Mouse (Mus musculus): ENCODE measurements around the gene Ednra. TPM values are rescaled to one million over a fixed set of nuclear protein-coding genes. Genes with fewer than 3 reads are reported as not detected.

The Ednra gene
- polyA plus RNA-seq, 1 experiment from 2014 or later = 7.8 TPM

GRCm38 (mm10) chr8:77629858-77630537, 94.3 kb downstream of the Ednra start:
- 18% methylated on average over 15 of the region's 15 CpGs for WGBS
- ATAC-seq (ENCODE audit: low FRiP score, low read depth) = peak; percentile 93
- Histone ChIP-seq H3K9me3 (no peaks in the 10 kb centered on the region), H3K4me3 (no peak overlapping the region), H3K27ac (replicated peaks) (no peak overlapping the region), H3K4me1 (replicated peaks) (0 out of 2 replicates have a peak, but pooled peaks cover 4% of the 10 kb centered on the region), H3K9ac (no peak overlapping the region), H3K36me3 (no peaks in the 10 kb centered on the region), H3K4me2 (no peak overlapping the region), H3K27me3 (no peaks in the 10 kb centered on the region)

DNA sequence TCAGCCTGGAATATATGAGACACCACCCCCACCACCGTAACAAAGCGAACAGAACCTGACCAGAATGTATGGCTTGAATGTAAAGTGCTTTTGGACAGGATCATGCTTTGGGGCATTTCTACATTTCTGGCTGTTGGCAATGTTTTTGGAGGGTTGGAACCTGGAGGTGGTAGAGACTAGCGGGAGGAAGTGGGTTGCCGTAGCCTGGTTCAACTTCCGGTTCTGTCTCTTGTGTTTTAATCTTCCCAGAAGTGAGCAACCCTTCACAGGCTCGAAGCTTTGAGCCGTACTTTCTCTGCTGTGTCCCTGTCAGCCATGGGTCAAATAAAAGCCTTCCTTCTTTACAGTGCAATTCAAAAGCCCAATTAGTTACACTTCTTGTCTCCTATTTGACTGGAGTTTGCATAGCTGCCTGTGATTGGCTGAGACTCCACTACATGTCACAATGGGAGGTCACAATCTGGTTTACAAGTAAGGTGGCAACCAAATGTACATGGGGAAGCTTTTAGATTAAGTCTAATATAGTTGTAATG, 100.5 kb downstream of the Ednra start:
- Histone ChIP-seq H3K27ac (replicated peaks) (no peak overlapping the region), H3K4me2 (no peak overlapping the region), H3K27me3 (no peaks in the 10 kb centered on the region), H3K9ac (no peak overlapping the region), H3K4me3 (no peak overlapping the region), H3K9me3 (no peaks in the 10 kb centered on the region), H3K4me1 (replicated peaks) (no peaks in the 10 kb centered on the region), H3K36me3 (no peaks in the 10 kb centered on the region)
- ATAC-seq (ENCODE audit: low FRiP score, low read depth) = no peak
- 54% methylated on average over 7 of the region's 7 CpGs for WGBS

- H3K9me3 ChIP-seq = no peaks in the 10 kb centered on the region
- no peak overlapping the region for H3K27ac ChIP-seq (replicated peaks)
- no peak overlapping the region for H3K4me3 ChIP-seq
- no peak overlapping the region for H3K9ac ChIP-seq
- no peak for ATAC-seq (ENCODE audit: low FRiP score, low read depth)
- WGBS = 60% methylated on average over 2 of the region's 2 CpGs
- H3K4me2 ChIP-seq = no peak overlapping the region
- H3K27me3 ChIP-seq = no peaks in the 10 kb centered on the region
- no peaks in the 10 kb centered on the region for H3K36me3 ChIP-seq
- no peaks in the 10 kb centered on the region for H3K4me1 ChIP-seq (replicated peaks)
These were observed 106.3 kb downstream of the Ednra start for GRCm38 (mm10) chr8:77617916-77618315.

Other genes starting within 250 kb of the Ednra start
- gene Arhgap10, start 206.5 kb downstream of the Ednra start, polyA plus RNA-seq (2015; fragmentation: Nextera tagmentation; extraction: Ambion mirVana) = 5.1 and 5.2 TPM in 2 replicates
- 24.2 and 25.9 TPM in 2 replicates for gene Prmt9, start 175.1 kb downstream of the Ednra start, polyA plus RNA-seq (2015; fragmentation: Nextera tagmentation; extraction: Ambion mirVana)
- gene Tmem184c, start 113.8 kb downstream of the Ednra start, polyA plus RNA-seq (2015; fragmentation: Nextera tagmentation; extraction: Ambion mirVana) = 65.9 and 67.6 TPM in 2 replicates